Mouse (Mus musculus): ENCODE data around the gene Kbtbd6.
"Not testable (repeated sequence)": the region's sequence is repeated elsewhere in the genome, so short reads cannot be mapped to it uniquely, and the experiment has no call there.

The Kbtbd6 gene

GRCm38 (mm10) chr14:79451681-79452590, at the start of gene Kbtbd6:
Gene Kbtbd6, plus strand, starts transcription at chr14:79451835.
- peak; percentile 89 for DNase-seq (ENCODE audit: extremely low spot score)

- DNase-seq (ENCODE audit: extremely low spot score) = no peak
Observed at GRCm38 (mm10) chr14:79407641-79408040, 44.0 kb upstream of the Kbtbd6 start.

- no peak for DNase-seq (ENCODE audit: extremely low spot score)
Observed at GRCm38 (mm10) chr14:79409278-79409830, 42.3 kb upstream of the Kbtbd6 start.

GRCm38 (mm10) chr14:79410662-79411061, 41.0 kb upstream of the Kbtbd6 start:
- DNase-seq (ENCODE audit: extremely low spot score) = no peak

GRCm38 (mm10) chr14:79413121-79413520, 38.5 kb upstream of the Kbtbd6 start:
- DNase-seq (ENCODE audit: extremely low spot score) = no peak

GRCm38 (mm10) chr14:79420083-79420685, 31.5 kb upstream of the Kbtbd6 start:
- DNase-seq (ENCODE audit: extremely low spot score) = peak; percentile 11

GRCm38 (mm10) chr14:79425979-79426729, 25.5 kb upstream of the Kbtbd6 start, which contains the start of gene Kbtbd7:
Gene Kbtbd7, plus strand, starts transcription at chr14:79426511.
- peak; percentile 92 for DNase-seq (ENCODE audit: extremely low spot score)

GRCm38 (mm10) chr14:79426730-79427365, 24.8 kb upstream of the Kbtbd6 start:
- DNase-seq (ENCODE audit: extremely low spot score) = not testable (repeated sequence)

GRCm38 (mm10) chr14:79434068-79434467, 17.6 kb upstream of the Kbtbd6 start:
- DNase-seq (ENCODE audit: extremely low spot score) = no peak

GRCm38 (mm10) chr14:79440655-79441054, 11.0 kb upstream of the Kbtbd6 start:
- no peak for DNase-seq (ENCODE audit: extremely low spot score)

GRCm38 (mm10) chr14:79441441-79441840, 10.2 kb upstream of the Kbtbd6 start:
- DNase-seq (ENCODE audit: extremely low spot score) = no peak

GRCm38 (mm10) chr14:79444601-79445000, 7.0 kb upstream of the Kbtbd6 start:
- DNase-seq (ENCODE audit: extremely low spot score) = no peak

- peak; percentile 15 for DNase-seq (ENCODE audit: extremely low spot score)
Observed at GRCm38 (mm10) chr14:79445055-79445620, 6.5 kb upstream of the Kbtbd6 start.

- not testable (repeated sequence) for DNase-seq (ENCODE audit: extremely low spot score)
Observed at GRCm38 (mm10) chr14:79452591-79452934, 928 bp downstream of the Kbtbd6 start.

GRCm38 (mm10) chr14:79460401-79460800, 8.8 kb downstream of the Kbtbd6 start:
- DNase-seq (ENCODE audit: extremely low spot score) = no peak

- no peak for DNase-seq (ENCODE audit: extremely low spot score)
Observed at GRCm38 (mm10) chr14:79460988-79461387, 9.4 kb downstream of the Kbtbd6 start.

GRCm38 (mm10) chr14:79465623-79466022, 14.0 kb downstream of the Kbtbd6 start:
- DNase-seq (ENCODE audit: extremely low spot score) = no peak

- no peak for DNase-seq (ENCODE audit: extremely low spot score)
Observed at GRCm38 (mm10) chr14:79467621-79468020, 16.0 kb downstream of the Kbtbd6 start.

- DNase-seq (ENCODE audit: extremely low spot score) = no peak
Observed at GRCm38 (mm10) chr14:79473384-79473783, 21.7 kb downstream of the Kbtbd6 start.

- peak; percentile 92 for DNase-seq (ENCODE audit: extremely low spot score)
Observed at GRCm38 (mm10) chr14:79480624-79481338, 29.1 kb downstream of the Kbtbd6 start, which contains the start of gene Elf1. Gene Elf1, plus strand, starts transcription at chr14:79481194.
